Mouse (Mus musculus) kidney, adult 2 months (tissue): ENCODE measurements around the gene Psmd9.

Experiments
- CTCF ChIP-seq: fragments of 200-500 bp; conservative IDR thresholded peaks from 2 replicates; pipeline ENCODE4 v1.5.1; 2011; ENCODE audit warnings: low read depth, mild to moderate bottlenecking, control low read depth, low read length, moderate library complexity, mixed read lengths; ENCODE audit not compliant: insufficient read depth, insufficient read length
- POLR2A ChIP-seq: fragments of 200-500 bp; IDR thresholded peaks from one replicate; pipeline ENCODE4 v1.6.1; 2011; ENCODE audit warnings: low read depth, low read length, control low read depth

GRCm38 (mm10) chr5:123137044-123137909, 31.9 kb upstream of the Psmd9 start:
- TF ChIP-seq CTCF (no peak), POLR2A (no peak)
